ENCODE assay signal across 19 mouse cellular contexts in the genomic region with DNA sequence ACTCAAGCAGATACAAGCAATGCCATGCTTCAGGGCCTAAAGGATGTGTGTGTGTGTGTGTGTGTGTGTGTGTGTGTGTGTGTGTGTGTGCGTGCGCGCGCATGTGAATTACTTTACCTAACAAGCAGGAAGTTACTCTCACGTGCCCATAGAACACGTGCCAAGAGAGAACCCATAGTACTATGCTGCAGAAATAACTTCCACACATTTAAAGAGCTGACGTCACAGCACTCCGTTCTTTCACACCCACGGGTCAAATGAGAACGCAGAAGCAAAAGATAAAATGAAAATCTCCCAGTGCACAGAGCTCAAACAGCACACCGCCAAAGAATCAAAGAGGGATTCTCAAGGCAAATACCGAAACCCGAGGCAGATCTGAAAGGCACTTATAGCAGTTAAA.
DNase-seq lines count a peak whose midpoint lies in the region; ATAC-seq and TF ChIP-seq lines count a peak whose summit lies in the region.
"Had no signal": no experiment of that assay in that cellular context is flagged by ENCODE, and none has a peak within 500 bp of the region (broad histone marks: within the 10 kb centered on the region; RNA-seq: fewer than 3 reads in every experiment).

No protein-coding gene starts in this region.

- ATAC-seq in midbrain, embryonic 16.5 days: 0 out of 2 replicates have a peak, but pooled peaks have one; percentile 14
- no peak for ATAC-seq in midbrain, embryonic 14.5 days (ENCODE audit: low FRiP score, low TSS enrichment)
- ATAC-seq in intestine, embryonic 16.5 days: no peak
- no peak for ATAC-seq in neural tube, embryonic 15.5 days (ENCODE audit: low FRiP score)
- ATAC-seq: forebrain, embryonic 14.5 days had no signal

- H3K9ac ChIP-seq in midbrain, embryonic 16.5 days (ENCODE audit: low read depth, low read length): no peak overlapping the region
- no peak overlapping the region for H3K9ac ChIP-seq in midbrain, embryonic 14.5 days (replicated peaks; ENCODE audit: low read length)
- H3K9ac ChIP-seq in intestine, embryonic 16.5 days (ENCODE audit: low read depth, low read length): no peak overlapping the region
- no peak overlapping the region for H3K9ac ChIP-seq in neural tube, embryonic 15.5 days (replicated peaks)
- H3K9ac ChIP-seq: heart, embryonic 12.5 days; hindbrain, embryonic 15.5 days had no signal

- no peaks in the 10 kb centered on the region for H3K9me3 ChIP-seq in midbrain, embryonic 16.5 days (replicated peaks; ENCODE audit: control insufficient read depth, low read length, poor library complexity, severe bottlenecking)
- H3K9me3 ChIP-seq in midbrain, embryonic 14.5 days (ENCODE audit: control insufficient read depth, low read length): no peaks in the 10 kb centered on the region
- no peaks in the 10 kb centered on the region for H3K9me3 ChIP-seq in intestine, embryonic 16.5 days (ENCODE audit: control insufficient read depth, low read length)
- no peaks in the 10 kb centered on the region for H3K9me3 ChIP-seq in neural tube, embryonic 15.5 days (replicated peaks)
- H3K9me3 ChIP-seq: embryonic facial prominence, embryonic 10.5 days; hindbrain, embryonic 15.5 days had no signal

- H3K36me3 ChIP-seq in midbrain, embryonic 16.5 days (ENCODE audit: control insufficient read depth, insufficient read depth, low read length): no peaks in the 10 kb centered on the region
- no peaks in the 10 kb centered on the region for H3K36me3 ChIP-seq in midbrain, embryonic 14.5 days (ENCODE audit: control insufficient read depth, insufficient read depth, low read length)
- H3K36me3 ChIP-seq in intestine, embryonic 16.5 days (ENCODE audit: control insufficient read depth, insufficient read depth, low read length): no peaks in the 10 kb centered on the region
- no peaks in the 10 kb centered on the region for H3K36me3 ChIP-seq in neural tube, embryonic 15.5 days
- H3K36me3 ChIP-seq: embryonic facial prominence, embryonic 10.5 days; G1E; heart, embryonic 12.5 days; hindbrain, embryonic 10.5 days; hindbrain, embryonic 15.5 days had no signal

- no peak overlapping the region for H3K27ac ChIP-seq in midbrain, embryonic 16.5 days (ENCODE audit: low read length)
- no peak overlapping the region for H3K27ac ChIP-seq in midbrain, embryonic 14.5 days (replicated peaks; ENCODE audit: low read depth, low read length)
- H3K27ac ChIP-seq in intestine, embryonic 16.5 days (ENCODE audit: low read length): no peak overlapping the region
- no peak overlapping the region for H3K27ac ChIP-seq in neural tube, embryonic 15.5 days (replicated peaks)
- H3K27ac ChIP-seq: embryonic facial prominence, embryonic 10.5 days; heart, adult 2 months; hindbrain, embryonic 10.5 days; hindbrain, embryonic 15.5 days had no signal

- H3K27me3 ChIP-seq in midbrain, embryonic 16.5 days (ENCODE audit: control insufficient read depth, insufficient read depth, low read depth, low read length): no peaks in the 10 kb centered on the region
- H3K27me3 ChIP-seq in midbrain, embryonic 14.5 days (ENCODE audit: control insufficient read depth, insufficient read depth, low read length): no peaks in the 10 kb centered on the region
- H3K27me3 ChIP-seq in intestine, embryonic 16.5 days (replicated peaks; ENCODE audit: control insufficient read depth, insufficient read depth, low read length): no peaks in the 10 kb centered on the region
- H3K27me3 ChIP-seq in neural tube, embryonic 15.5 days (replicated peaks): no peaks in the 10 kb centered on the region
- H3K27me3 ChIP-seq: heart, embryonic 12.5 days; hindbrain, embryonic 15.5 days had no signal

- no peak overlapping the region for H3K4me2 ChIP-seq in midbrain, embryonic 16.5 days (ENCODE audit: low read length)
- H3K4me2 ChIP-seq in midbrain, embryonic 14.5 days (ENCODE audit: low read length): no peak overlapping the region
- H3K4me2 ChIP-seq in intestine, embryonic 16.5 days (ENCODE audit: low read depth, low read length): no peak overlapping the region
- H3K4me2 ChIP-seq in neural tube, embryonic 15.5 days: no peak overlapping the region
- H3K4me2 ChIP-seq: heart, embryonic 12.5 days; hindbrain, embryonic 15.5 days had no signal

- no peaks in the 10 kb centered on the region; the same call in 1 of the 2 replicates for H3K4me1 ChIP-seq in midbrain, embryonic 16.5 days (ENCODE audit: control insufficient read depth, insufficient read depth, low read length)
- H3K4me1 ChIP-seq in midbrain, embryonic 14.5 days (ENCODE audit: control insufficient read depth, insufficient read depth, low read length): no peaks in the 10 kb centered on the region
- no peaks in the 10 kb centered on the region for H3K4me1 ChIP-seq in intestine, embryonic 16.5 days (ENCODE audit: control insufficient read depth, insufficient read depth, low read length)
- H3K4me1 ChIP-seq in neural tube, embryonic 15.5 days: 0 out of 2 replicates have a peak, but pooled peaks cover 2% of the 10 kb centered on the region
- H3K4me1 ChIP-seq: embryonic facial prominence, embryonic 10.5 days; heart, embryonic 12.5 days; hindbrain, embryonic 10.5 days; hindbrain, embryonic 15.5 days had no signal

- WGBS in midbrain, embryonic 16.5 days: 74% methylated on average over 13 of the region's 13 CpGs
- WGBS in midbrain, embryonic 14.5 days: 87% methylated on average over 13 of the region's 13 CpGs
- 79% methylated on average over 13 of the region's 13 CpGs for WGBS in intestine, embryonic 16.5 days
- WGBS in neural tube, embryonic 15.5 days: 74% methylated on average over 13 of the region's 13 CpGs

- TF ChIP-seq CTCF in brain, embryonic 14.5 days (IDR thresholded peaks at IDR 0.05; ENCODE audit: borderline replicate concordance, extremely low read depth, insufficient read depth, insufficient read length): no peak

- H3K4me3 ChIP-seq in midbrain, embryonic 16.5 days (ENCODE audit: low read depth, low read length): no peak overlapping the region
- no peak overlapping the region for H3K4me3 ChIP-seq in midbrain, embryonic 14.5 days (replicated peaks; ENCODE audit: low read depth, low read length)
- no peak overlapping the region for H3K4me3 ChIP-seq in intestine, embryonic 16.5 days (ENCODE audit: low read length)
- no peak overlapping the region for H3K4me3 ChIP-seq in neural tube, embryonic 15.5 days (replicated peaks)
- H3K4me3 ChIP-seq: embryonic facial prominence, embryonic 10.5 days; heart, adult 2 months; heart, embryonic 12.5 days; hindbrain, embryonic 10.5 days; hindbrain, embryonic 15.5 days had no signal

- no peak for TF ChIP-seq POLR2A in brain, embryonic 14.5 days (IDR thresholded peaks at IDR 0.05; ENCODE audit: borderline replicate concordance, extremely low read depth, insufficient read depth, insufficient read length, poor library complexity, severe bottlenecking)

- peak; percentile 11 to 22 for DNase-seq in frontal cortex, postnatal 36 days (ENCODE audit: low spot score in 2 of 2)
- DNase-seq in frontal cortex, postnatal 14 days (ENCODE audit: low spot score in 2 of 2): no peak
- no peak for DNase-seq in midbrain, embryonic 14.5 days
- peak; percentile 28 for DNase-seq in CD4-positive helper T cell, adult 2 months (ENCODE audit: low read depth, low spot score)
- peak; percentile 19 for DNase-seq in brain, embryonic 14.5 days (ENCODE audit: low read depth)
- DNase-seq: adrenal gland, postnatal 10 days; cerebellum, adult 18-20 months; cerebellum, postnatal 10 days; gastrocnemius, postnatal 10 days; heart, adult 2 months had no signal

Comparison
In these comparisons a context has a peak if more than half of its experiments do, and no peak if none do; other contexts are left out.
1. DNase-seq: peak in frontal cortex, postnatal 36 days (2 of 2), CD4-positive helper T cell, adult 2 months (single experiment) and brain, embryonic 14.5 days (single experiment); none in frontal cortex, postnatal 14 days (0 of 2) and midbrain, embryonic 14.5 days (single experiment).